Mouse (Mus musculus): ENCODE data around the gene Shkbp1. TPM values are rescaled to one million over a fixed set of nuclear protein-coding genes. Genes with fewer than 3 reads are reported as not detected.

Shkbp1 gene
- polyA plus RNA-seq, 1 experiment from 2014 or later: 41.0 TPM

DNA sequence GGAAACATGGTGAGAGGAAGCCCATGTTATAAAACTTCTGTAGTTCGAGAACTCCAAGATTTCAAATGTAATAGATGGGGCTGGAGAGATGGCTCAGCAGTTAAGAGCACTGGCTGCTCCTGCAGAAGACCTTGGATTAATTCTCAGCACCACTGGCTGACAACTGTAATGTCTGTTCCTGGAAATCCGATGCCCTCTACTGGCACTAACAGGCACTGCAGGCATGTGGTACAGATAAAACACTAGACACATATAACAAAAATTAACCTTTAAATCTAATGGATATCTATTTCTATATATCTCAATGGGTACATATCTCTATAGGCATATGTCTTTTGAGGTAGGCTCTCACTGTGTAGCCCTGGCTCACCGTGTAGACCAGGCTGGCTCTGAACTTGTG lies 41.4 kb downstream of the Shkbp1 start:
- no peak overlapping the region for H3K27ac ChIP-seq (ENCODE audit: low read depth, low read length)
- ATAC-seq (ENCODE audit: low FRiP score, low TSS enrichment): no peak
- no peak overlapping the region for H3K4me3 ChIP-seq (ENCODE audit: low read length)
- H3K9ac ChIP-seq (ENCODE audit: low read depth, low read length): no peak overlapping the region
- peaks cover 11% of the 10 kb centered on the region for H3K9me3 ChIP-seq (ENCODE audit: control insufficient read depth, low read length)
- H3K36me3 ChIP-seq (ENCODE audit: control insufficient read depth, insufficient read depth, low read length): no peaks in the 10 kb centered on the region; the same call in 1 of the 2 replicates
- WGBS: 95% methylated on average over 3 of the region's 3 CpGs
- peaks cover 10% of the 10 kb centered on the region for H3K4me1 ChIP-seq (ENCODE audit: control insufficient read depth, insufficient read depth, low read length)
- H3K4me2 ChIP-seq (replicated peaks; ENCODE audit: low read depth, low read length): no peak overlapping the region
- H3K27me3 ChIP-seq (ENCODE audit: control insufficient read depth, insufficient read depth, low read length): no peaks in the 10 kb centered on the region

DNA sequence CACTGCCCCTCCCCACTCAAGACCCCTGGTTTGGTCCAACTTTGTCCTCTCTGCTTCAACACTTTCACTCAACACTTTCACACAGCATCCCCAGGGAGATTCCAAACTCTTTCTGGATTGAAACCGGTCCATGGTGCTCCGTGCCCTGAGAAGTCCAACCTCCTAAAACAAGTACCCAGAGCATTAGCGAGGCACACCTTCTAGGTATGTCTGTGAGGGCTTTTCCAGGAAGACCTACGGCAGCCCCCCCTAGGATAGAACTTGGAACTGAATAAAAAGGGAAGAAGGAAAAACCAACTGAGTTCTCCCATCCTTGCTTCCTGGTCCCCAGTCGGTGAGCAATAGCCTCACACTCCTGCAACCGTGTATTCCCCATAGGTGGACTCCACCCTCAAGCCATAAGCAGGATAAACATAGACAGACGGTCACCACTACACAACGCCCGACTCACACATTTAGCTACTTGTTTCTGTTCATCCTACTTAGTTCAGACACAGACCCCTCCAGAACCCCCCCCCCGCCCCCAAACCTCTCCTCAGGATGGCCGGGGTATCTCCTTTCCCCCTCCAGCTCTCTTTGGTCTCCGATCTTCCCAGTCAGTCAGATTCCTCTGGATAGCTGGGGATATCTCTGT lies 44.1 kb downstream of the Shkbp1 start:
- Histone ChIP-seq H3K27ac (ENCODE audit: low read depth, low read length) (no peak overlapping the region), H3K4me1 (ENCODE audit: control insufficient read depth, insufficient read depth, low read length) (peaks cover 18% of the 10 kb centered on the region), H3K9me3 (ENCODE audit: control insufficient read depth, low read length) (peaks cover 11% of the 10 kb centered on the region), H3K36me3 (ENCODE audit: control insufficient read depth, insufficient read depth, low read length) (no peaks in the 10 kb centered on the region; the same call in 1 of the 2 replicates), H3K27me3 (ENCODE audit: control insufficient read depth, insufficient read depth, low read length) (no peaks in the 10 kb centered on the region), H3K9ac (ENCODE audit: low read depth, low read length) (no peak overlapping the region), H3K4me3 (ENCODE audit: low read length) (no peak overlapping the region), H3K4me2 (replicated peaks; ENCODE audit: low read depth, low read length) (no peak overlapping the region)
- no peak for ATAC-seq (ENCODE audit: low FRiP score, low TSS enrichment)
- 90% methylated on average over 12 of the region's 12 CpGs for WGBS

DNA sequence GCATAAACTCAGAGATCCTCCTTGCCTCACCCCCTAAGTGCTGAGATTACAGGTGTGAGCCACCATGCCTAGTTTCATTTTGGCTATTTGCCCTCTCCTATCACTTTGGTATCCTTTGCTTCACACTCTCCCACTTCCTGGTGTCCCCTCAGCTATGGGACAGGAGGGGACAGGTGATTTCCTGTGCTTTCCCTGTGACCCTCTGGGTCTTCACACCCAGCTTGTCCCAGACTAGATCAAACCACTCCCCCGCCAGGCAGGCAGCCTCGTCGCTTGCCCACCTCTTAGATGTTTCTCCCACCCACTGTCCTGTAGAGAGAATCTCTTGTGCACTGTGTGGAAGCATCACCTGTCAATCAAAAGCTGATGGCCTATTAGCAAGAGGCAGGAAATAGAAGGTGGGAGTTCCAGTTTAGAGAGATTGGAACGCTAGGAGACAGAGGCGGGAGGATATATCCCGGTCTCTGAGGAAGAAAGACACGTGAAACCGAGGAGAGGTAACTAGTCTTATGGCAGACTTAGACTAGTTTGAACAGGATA lies 44.8 kb downstream of the Shkbp1 start:
- WGBS: 47% methylated on average over 8 of the region's 8 CpGs
- Histone ChIP-seq H3K9ac (ENCODE audit: low read depth, low read length) (no peak overlapping the region), H3K36me3 (ENCODE audit: control insufficient read depth, insufficient read depth, low read length) (no peaks in the 10 kb centered on the region; the same call in 1 of the 2 replicates), H3K4me2 (replicated peaks; ENCODE audit: low read depth, low read length) (no peak overlapping the region), H3K27me3 (ENCODE audit: control insufficient read depth, insufficient read depth, low read length) (no peaks in the 10 kb centered on the region), H3K27ac (ENCODE audit: low read depth, low read length) (no peak overlapping the region), H3K9me3 (ENCODE audit: control insufficient read depth, low read length) (peaks cover 11% of the 10 kb centered on the region), H3K4me3 (ENCODE audit: low read length) (no peak overlapping the region), H3K4me1 (ENCODE audit: control insufficient read depth, insufficient read depth, low read length) (peaks cover 15% of the 10 kb centered on the region)
- ATAC-seq (ENCODE audit: low FRiP score, low TSS enrichment): no peak

DNA sequence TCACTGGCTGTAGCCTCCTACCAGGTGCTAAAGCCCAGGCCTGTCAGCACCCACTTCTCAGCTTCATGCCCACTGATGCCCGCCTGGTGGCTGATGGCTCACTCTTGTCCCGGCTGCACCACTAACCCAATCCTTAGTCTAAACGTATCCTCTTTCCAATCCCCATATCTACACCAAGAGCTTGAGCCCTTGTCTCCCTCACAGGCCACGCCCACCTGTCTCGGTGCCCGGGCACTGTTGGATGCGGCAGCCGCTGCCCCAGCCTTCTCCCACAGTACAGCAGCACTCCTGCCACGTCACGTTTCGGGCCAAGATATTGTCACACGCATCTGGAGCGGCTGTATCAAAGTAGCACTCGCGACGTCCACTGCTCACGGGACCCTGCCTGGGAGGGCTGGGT lies 45.5 kb downstream of the Shkbp1 start:
- WGBS: 5% methylated on average over 17 of the region's 17 CpGs
- ATAC-seq (ENCODE audit: low FRiP score, low TSS enrichment): peak; percentile 44
- no peak overlapping the region for H3K9ac ChIP-seq (ENCODE audit: low read depth, low read length)
- no peaks in the 10 kb centered on the region; the same call in 1 of the 2 replicates for H3K36me3 ChIP-seq (ENCODE audit: control insufficient read depth, insufficient read depth, low read length)
- H3K4me1 ChIP-seq (ENCODE audit: control insufficient read depth, insufficient read depth, low read length): peaks cover 13% of the 10 kb centered on the region
- peak overlapping the region; percentile 30 for H3K4me3 ChIP-seq (ENCODE audit: low read length)
- H3K27ac ChIP-seq (ENCODE audit: low read depth, low read length): no peak overlapping the region
- peak overlapping the region; percentile 46 for H3K4me2 ChIP-seq (replicated peaks; ENCODE audit: low read depth, low read length)
- no peaks in the 10 kb centered on the region for H3K27me3 ChIP-seq (ENCODE audit: control insufficient read depth, insufficient read depth, low read length)
- H3K9me3 ChIP-seq (ENCODE audit: control insufficient read depth, low read length): peaks cover 11% of the 10 kb centered on the region

DNA sequence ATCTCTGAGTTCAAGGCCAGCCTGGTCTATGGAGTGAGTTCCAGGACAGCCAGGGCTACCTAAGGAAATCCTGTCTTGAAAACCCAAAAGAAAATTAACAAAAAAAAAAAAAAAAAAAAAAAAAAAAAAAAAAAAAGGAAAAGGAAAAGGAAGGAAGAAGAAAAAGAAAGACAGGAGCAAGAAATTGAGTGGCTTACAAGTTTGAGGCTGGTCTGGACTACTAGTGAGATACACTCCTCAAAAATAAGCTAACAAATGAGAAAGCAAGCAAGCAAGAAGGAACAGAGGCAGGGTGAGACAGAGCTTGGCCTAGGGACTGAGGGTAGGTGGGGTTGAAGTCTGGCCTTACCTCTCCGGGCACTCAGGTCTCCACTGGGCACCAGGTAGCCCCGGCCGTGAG lies 46.0 kb downstream of the Shkbp1 start:
- no peak overlapping the region for H3K9ac ChIP-seq (ENCODE audit: low read depth, low read length)
- no peaks in the 10 kb centered on the region for H3K27me3 ChIP-seq (ENCODE audit: control insufficient read depth, insufficient read depth, low read length)
- peaks cover 13% of the 10 kb centered on the region for H3K4me1 ChIP-seq (ENCODE audit: control insufficient read depth, insufficient read depth, low read length)
- ATAC-seq (ENCODE audit: low FRiP score, low TSS enrichment): 0 out of 2 replicates have a peak, but pooled peaks have one; percentile 2
- H3K27ac ChIP-seq (ENCODE audit: low read depth, low read length): no peak overlapping the region
- peaks cover 11% of the 10 kb centered on the region for H3K9me3 ChIP-seq (ENCODE audit: control insufficient read depth, low read length)
- H3K4me3 ChIP-seq (ENCODE audit: low read length): no peak overlapping the region
- no peak overlapping the region for H3K4me2 ChIP-seq (replicated peaks; ENCODE audit: low read depth, low read length)
- H3K36me3 ChIP-seq (ENCODE audit: control insufficient read depth, insufficient read depth, low read length): no peaks in the 10 kb centered on the region; the same call in 1 of the 2 replicates
- 52% methylated on average over 3 of the region's 3 CpGs for WGBS

DNA sequence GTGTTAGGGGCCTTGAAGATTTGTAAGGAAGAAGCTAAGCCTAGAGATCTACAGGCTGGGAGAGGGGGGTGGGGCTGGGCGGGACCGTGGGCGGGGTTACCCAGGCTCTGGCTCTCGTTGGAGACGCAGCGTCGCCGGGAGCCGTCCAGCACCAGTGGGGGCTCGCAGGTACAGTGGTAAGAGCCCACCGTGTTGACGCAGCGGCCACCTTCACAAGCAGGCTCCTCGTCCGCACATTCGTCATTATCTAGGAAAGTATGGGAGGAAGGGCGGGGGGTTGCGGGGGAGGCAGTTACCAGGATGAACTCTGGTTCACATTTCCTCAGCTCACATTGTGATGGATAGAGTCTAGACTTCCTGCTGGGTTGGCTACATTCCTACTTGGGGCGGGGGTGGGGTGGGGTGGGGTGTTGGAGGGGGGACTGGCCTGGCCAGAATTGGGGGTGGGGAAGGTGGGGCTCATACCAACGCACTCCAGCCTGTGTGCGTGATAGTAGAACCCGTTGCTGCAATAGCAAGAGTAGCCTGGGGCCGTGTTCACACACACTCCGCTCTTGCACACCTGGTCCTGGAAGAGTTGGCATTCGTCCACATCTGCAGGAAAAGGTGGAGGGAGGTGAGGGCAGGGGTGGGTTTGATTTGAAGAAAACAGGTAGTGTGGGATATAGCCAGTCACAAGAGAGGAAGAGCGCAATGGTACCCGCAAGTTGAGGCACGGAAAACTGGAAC lies 46.8 kb downstream of the Shkbp1 start:
- peak overlapping the region; percentile 37 for H3K4me3 ChIP-seq (ENCODE audit: low read length)
- H3K27ac ChIP-seq (ENCODE audit: low read depth, low read length): no peak overlapping the region
- no peaks in the 10 kb centered on the region for H3K27me3 ChIP-seq (ENCODE audit: control insufficient read depth, insufficient read depth, low read length)
- H3K9ac ChIP-seq (ENCODE audit: low read depth, low read length): peak overlapping the region; percentile 34; the same call in 1 of the 2 replicates
- no peaks in the 10 kb centered on the region; the same call in 1 of the 2 replicates for H3K36me3 ChIP-seq (ENCODE audit: control insufficient read depth, insufficient read depth, low read length)
- H3K9me3 ChIP-seq (ENCODE audit: control insufficient read depth, low read length): peaks cover 5% of the 10 kb centered on the region; the same call in 1 of the 2 replicates
- peaks cover 13% of the 10 kb centered on the region for H3K4me1 ChIP-seq (ENCODE audit: control insufficient read depth, insufficient read depth, low read length)
- H3K4me2 ChIP-seq (replicated peaks; ENCODE audit: low read depth, low read length): peak overlapping the region; percentile 65
- 8% methylated on average over 28 of the region's 28 CpGs for WGBS
- ATAC-seq (ENCODE audit: low FRiP score, low TSS enrichment): peak; percentile 63

DNA sequence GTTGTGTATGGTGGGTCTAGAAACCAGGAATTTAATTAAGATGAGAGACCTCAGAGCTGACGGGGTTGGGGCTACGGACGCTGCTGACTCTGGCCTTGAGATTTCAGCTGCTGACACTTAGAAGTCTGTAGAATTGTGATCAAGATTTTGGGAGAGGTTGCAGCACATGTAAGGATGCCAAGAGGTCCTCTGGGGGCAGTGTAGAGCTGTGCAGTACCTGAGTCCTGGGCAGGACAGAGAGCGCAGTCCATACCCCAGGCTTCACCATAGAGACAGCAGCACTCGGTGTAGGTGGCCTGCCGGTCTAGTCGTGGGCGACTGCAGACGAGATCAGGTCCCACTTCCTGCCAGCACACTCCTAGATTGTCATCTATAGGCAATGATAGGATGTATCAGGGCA lies 48.3 kb downstream of the Shkbp1 start:
- H3K27ac ChIP-seq (ENCODE audit: low read depth, low read length): no peak overlapping the region

DNA sequence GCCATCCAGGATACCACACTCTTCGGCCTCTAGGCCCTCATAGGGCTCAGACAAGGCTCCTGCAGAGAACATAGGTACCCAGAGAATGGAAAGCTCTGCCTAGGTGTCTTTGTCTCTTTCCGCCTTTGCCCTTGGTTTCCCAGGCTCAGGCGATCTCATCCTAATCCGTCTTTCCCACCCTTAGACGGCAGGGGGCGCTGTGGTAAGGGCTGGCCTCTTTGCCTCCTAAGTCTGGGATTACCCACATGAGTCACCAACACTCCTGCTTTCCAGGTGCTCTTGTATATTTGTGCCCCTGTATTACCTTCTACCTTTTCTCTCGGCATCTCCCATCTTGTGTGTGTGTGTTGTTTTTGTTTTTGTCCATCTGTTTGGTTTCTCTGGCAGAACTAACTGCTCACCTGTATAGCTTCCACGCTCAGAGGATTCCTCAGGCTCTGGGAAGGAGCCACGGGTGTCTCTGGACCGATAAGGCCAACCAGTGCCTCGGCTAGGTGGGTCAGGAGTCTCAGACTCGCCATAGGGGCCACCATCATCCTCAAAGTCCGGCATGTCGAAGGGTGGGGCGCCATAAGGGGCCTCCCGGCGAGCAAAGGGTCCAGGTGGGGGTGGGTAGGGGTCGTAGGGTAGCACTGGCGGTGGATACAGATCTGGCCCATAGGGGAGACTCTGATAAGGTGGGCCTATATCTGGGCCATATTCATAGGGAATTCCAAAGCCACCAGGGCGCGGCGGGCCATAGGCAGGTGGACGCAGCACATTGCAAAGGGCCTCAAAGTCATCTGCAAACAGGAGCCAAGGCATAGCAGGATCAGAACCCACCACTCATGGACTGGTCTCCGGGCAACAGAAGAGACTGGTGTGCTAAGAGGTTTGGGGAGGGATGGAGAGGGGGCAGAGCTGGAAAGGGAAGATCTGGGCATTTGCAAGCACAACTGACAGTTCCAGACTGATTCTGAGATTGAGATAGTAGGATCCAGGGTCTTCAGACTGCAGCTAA lies 49.4 kb downstream of the Shkbp1 start:
- no peaks in the 10 kb centered on the region for H3K9me3 ChIP-seq (ENCODE audit: control insufficient read depth, low read length)
- H3K4me1 ChIP-seq (ENCODE audit: control insufficient read depth, insufficient read depth, low read length): peaks cover 13% of the 10 kb centered on the region
- H3K36me3 ChIP-seq (ENCODE audit: control insufficient read depth, insufficient read depth, low read length): no peaks in the 10 kb centered on the region
- H3K27ac ChIP-seq (ENCODE audit: low read depth, low read length): no peak overlapping the region
- ATAC-seq (ENCODE audit: low FRiP score, low TSS enrichment): no peak
- no peak overlapping the region for H3K4me3 ChIP-seq (ENCODE audit: low read length)
- H3K27me3 ChIP-seq (ENCODE audit: control insufficient read depth, insufficient read depth, low read length): peaks cover 3% of the 10 kb centered on the region; the same call in 1 of the 2 replicates
- H3K9ac ChIP-seq (ENCODE audit: low read depth, low read length): no peak overlapping the region
- 78% methylated on average over 24 of the region's 24 CpGs for WGBS
- H3K4me2 ChIP-seq (replicated peaks; ENCODE audit: low read depth, low read length): no peak overlapping the region

More for the DNA sequence above, 48.3 kb downstream of the Shkbp1 start:
- no peak for ATAC-seq (ENCODE audit: low FRiP score, low TSS enrichment)
- peaks cover 13% of the 10 kb centered on the region for H3K4me1 ChIP-seq (ENCODE audit: control insufficient read depth, insufficient read depth, low read length)
- peaks cover 3% of the 10 kb centered on the region; the same call in 1 of the 2 replicates for H3K27me3 ChIP-seq (ENCODE audit: control insufficient read depth, insufficient read depth, low read length)
- no peak overlapping the region for H3K4me3 ChIP-seq (ENCODE audit: low read length)
- H3K9me3 ChIP-seq (ENCODE audit: control insufficient read depth, low read length): no peaks in the 10 kb centered on the region
- 70% methylated on average over 9 of the region's 9 CpGs for WGBS
- no peak overlapping the region for H3K4me2 ChIP-seq (replicated peaks; ENCODE audit: low read depth, low read length)
- no peaks in the 10 kb centered on the region for H3K36me3 ChIP-seq (ENCODE audit: control insufficient read depth, insufficient read depth, low read length)
- H3K9ac ChIP-seq (ENCODE audit: low read depth, low read length): no peak overlapping the region
